Mouse (Mus musculus) lung, adult 2 months (tissue): Measurements from ENCODE around the gene Gm1673.

ENCODE experiments used
- CTCF ChIP-seq: fragments of 200-500 bp; IDR thresholded peaks from 2 replicates; pipeline ENCODE4 v1.5.1; 2011; ENCODE audit warnings: mild to moderate bottlenecking, low read length, control low read depth; ENCODE audit not compliant: insufficient read depth
- POLR2A ChIP-seq: fragments of 200-500 bp; IDR thresholded peaks from 2 replicates; pipeline ENCODE4 v1.6.1; 2011; ENCODE audit warnings: low read depth, mild to moderate bottlenecking, control low read depth, low read length, borderline replicate concordance; ENCODE audit errors: extremely low read depth

GRCm38 (mm10) chr5:33997829-33998504, 14.7 kb downstream of the Gm1673 start:
- no peak for TF ChIP-seq CTCF
- TF ChIP-seq POLR2A: no peak
